Mouse (Mus musculus) thymus, adult 2 months (tissue): ENCODE data around the gene Cyp8b1.

Experiments
- CTCF ChIP-seq: fragments of 200-500 bp; IDR thresholded peaks from 2 replicates; pipeline ENCODE4 v1.5.1; 2012; ENCODE audit warnings: mild to moderate bottlenecking, control low read depth, low read length, moderate library complexity, borderline replicate concordance; ENCODE audit not compliant: control insufficient read depth, poor library complexity, insufficient read depth; ENCODE audit errors: extremely low read depth
- POLR2A ChIP-seq: fragments of 200-500 bp; IDR thresholded peaks from 2 replicates; pipeline ENCODE4 v1.6.1; 2012; ENCODE audit warnings: mild to moderate bottlenecking, low read length, control low read depth, moderate library complexity; ENCODE audit not compliant: control insufficient read depth, poor library complexity, insufficient read depth; ENCODE audit errors: extremely low read depth

GRCm38 (mm10) chr9:121912786-121913185 is 3.3 kb downstream of the Cyp8b1 start:
- TF ChIP-seq CTCF (no peak), POLR2A (no peak)
